Mouse (Mus musculus): ENCODE measurements at regions not wholly inside any gene's neighbourhood (a gene's known extent, or its start where the extent isn't known, plus 50 kb on each side); places are given as distances from the start of the nearest gene placed in this dataset.

- no peak for TF ChIP-seq CTCF (IDR thresholded peaks at IDR 0.05; ENCODE audit: control insufficient read depth, insufficient read depth, insufficient replicate concordance, low read depth, low read length)
- no peak for TF ChIP-seq POLR2A (IDR thresholded peaks at IDR 0.05; ENCODE audit: control insufficient read depth, low read depth, low read length)
Measured at GRCm38 (mm10) chr6:51029953-51030352, 375.7 kb upstream of the Npvf start.
